Mouse (Mus musculus) duodenum, adult 2 months (tissue): ENCODE results near the gene Ccnb2. TPM values are rescaled to one million over a fixed set of nuclear protein-coding genes. Genes with fewer than 3 reads are reported as not detected.

ENCODE experiments used
- polyA plus RNA-seq: library from polyadenylated mRNA; depleted of rRNA; stranded (reverse); fragments of >200 nt; gene quantifications from 2 replicates; pipeline ENCODE4 v1.2.3, GENCODE M21; 2012; ENCODE audit warnings: low replicate concordance; rRNA removed

Ccnb2 gene
- 8.1 and 8.9 TPM in 2 replicates for polyA plus RNA-seq

DNA sequence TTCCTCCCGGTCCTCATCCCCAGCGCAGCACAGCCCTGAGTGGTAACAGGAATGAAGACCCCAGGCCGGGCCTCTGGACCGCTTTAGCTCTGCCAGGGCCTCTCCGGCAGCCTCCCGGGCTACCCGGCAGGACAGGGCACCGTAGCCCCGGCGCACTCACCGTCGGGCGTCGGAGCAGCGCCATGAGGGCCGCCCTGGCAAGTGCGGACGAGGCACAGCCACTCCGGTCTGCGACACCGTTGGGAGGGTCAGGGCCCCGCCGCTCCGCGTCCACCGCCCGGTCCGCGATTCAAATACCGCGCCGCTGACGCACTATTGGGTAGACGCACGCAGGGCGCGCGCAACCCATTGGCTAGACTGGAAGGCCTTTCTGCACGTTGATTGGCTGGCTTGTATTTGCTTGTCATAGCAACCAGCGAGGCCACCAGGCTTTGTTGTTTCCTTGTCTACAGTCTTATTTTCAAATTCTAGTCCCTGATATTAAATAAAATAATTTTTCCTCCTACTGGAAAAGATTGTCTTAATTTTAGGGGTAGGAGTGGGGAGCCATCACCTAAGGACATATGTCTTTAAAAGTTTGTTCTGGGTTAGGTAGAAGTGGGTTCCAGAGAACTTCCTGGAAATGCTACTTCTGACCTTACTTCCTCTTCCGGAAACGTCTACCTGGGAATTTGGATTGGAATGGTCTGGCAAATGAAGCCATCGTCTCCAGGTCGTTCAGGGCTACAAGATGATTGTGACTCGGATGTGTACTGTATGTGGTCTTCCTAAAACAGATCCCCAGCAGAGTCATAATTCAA lies at the start of gene Ccnb2:
TSS of gene Ccnb2 (minus strand) at position 291 of the 800 bp plus-strand sequence.

Other genes with a start within 250 kb of the Ccnb2 start
- 6.8 and 12.0 TPM in 2 replicates for gene Myo1e, start 214.2 kb downstream of the Ccnb2 start, polyA plus RNA-seq
- 21.6 and 29.6 TPM in 2 replicates for gene Rnf111, start 82.2 kb upstream of the Ccnb2 start, polyA plus RNA-seq
- 2.1 TPM in 2 replicates for gene Sltm, start 121.2 kb upstream of the Ccnb2 start, polyA plus RNA-seq
- gene Gm10642, start 234.7 kb upstream of the Ccnb2 start, polyA plus RNA-seq = 1.1 and 3.7 TPM in 2 replicates
- gene Mindy2, start 235.6 kb upstream of the Ccnb2 start, polyA plus RNA-seq = 3.2 and 5.9 TPM in 2 replicates